Mouse (Mus musculus) limb, embryonic 10.5 days (tissue): ENCODE measurements around the gene Tgtp2. TPM values are rescaled to one million over a fixed set of nuclear protein-coding genes. Genes with fewer than 3 reads are reported as not detected.
"Not testable (repeated sequence)": the region's sequence is repeated elsewhere in the genome, so short reads cannot be mapped to it uniquely, and the experiment has no call there.

Source experiments
- DNase-seq: peaks from one replicate; pipeline ENCODE4 v3.0.0-alpha.2; 2017; ENCODE audit warnings: low spot score
- H3K27ac ChIP-seq: fragments of 300-500 bp; sonication (generic); 2 replicates; pipeline ENCODE4 v1.5.1; 2016; ENCODE audit warnings: mild to moderate bottlenecking
- H3K27me3 ChIP-seq: fragments of 300-500 bp; sonication (generic); 2 replicates; pipeline ENCODE4 v1.6.1; 2016; ENCODE audit warnings: low read depth, mild to moderate bottlenecking; ENCODE audit not compliant: poor library complexity, severe bottlenecking
- H3K36me3 ChIP-seq: fragments of 300-500 bp; sonication (generic); 2 replicates; pipeline ENCODE4 v1.6.1; 2016; ENCODE audit warnings: mild to moderate bottlenecking, moderate library complexity
- H3K4me1 ChIP-seq: fragments of 300-500 bp; sonication (generic); 2 replicates; pipeline ENCODE4 v1.6.1; 2016
- H3K4me3 ChIP-seq: fragments of 300-500 bp; sonication (generic); 2 replicates; pipeline ENCODE4 v1.5.1; 2016; ENCODE audit warnings: mild to moderate bottlenecking, moderate library complexity
- H3K9me3 ChIP-seq: fragments of 300-500 bp; sonication (generic); replicated peaks from 2 replicates; pipeline ENCODE4 v1.6.1; 2016; ENCODE audit warnings: mild to moderate bottlenecking
- WGBS: fragments of 180-500 bp; shearing (Covaris S2); methylation state at CpG from one replicate; pipeline ENCODE4 v1.1.7; 2016; 5-methylcytosine and 5-hydroxymethylcytosine counted together
- polyA plus RNA-seq: library from polyadenylated mRNA; unstranded; fragments of >200 nt; fragmentation: Nextera tagmentation; extraction: Ambion mirVana; gene quantifications from 2 replicates; pipeline ENCODE4 v1.2.1, GENCODE M21; 2016

The Tgtp2 gene
- polyA plus RNA-seq, 1 experiment from 2014 or later, result not detected

GRCm38 (mm10) chr11:49080636-49081035 lies 16.6 kb upstream of the Tgtp2 start:
- Histone ChIP-seq H3K9me3 (no peaks in the 10 kb centered on the region), H3K4me1 (no peaks in the 10 kb centered on the region), H3K36me3 (no peaks in the 10 kb centered on the region), H3K27ac (no peak overlapping the region), H3K4me3 (no peak overlapping the region), H3K27me3 (no peaks in the 10 kb centered on the region)
- 72% methylated on average over 1 of the region's 1 CpGs for WGBS
- no peak for DNase-seq

- no peaks in the 10 kb centered on the region for H3K27me3 ChIP-seq
- H3K36me3 ChIP-seq, result no peaks in the 10 kb centered on the region
- no peak for DNase-seq
- WGBS, result 89% methylated on average over 3 of the region's 3 CpGs
- H3K4me1 ChIP-seq, result no peaks in the 10 kb centered on the region
- H3K9me3 ChIP-seq, result no peaks in the 10 kb centered on the region
- H3K27ac ChIP-seq, result no peak overlapping the region
- no peak overlapping the region for H3K4me3 ChIP-seq
These were observed 14.7 kb upstream of the Tgtp2 start for GRCm38 (mm10) chr11:49078719-49079118.

GRCm38 (mm10) chr11:49077012-49077411 lies 13.0 kb upstream of the Tgtp2 start:
- Histone ChIP-seq H3K4me3 (no peak overlapping the region), H3K27ac (no peak overlapping the region), H3K36me3 (no peaks in the 10 kb centered on the region), H3K9me3 (no peaks in the 10 kb centered on the region), H3K4me1 (no peaks in the 10 kb centered on the region), H3K27me3 (no peaks in the 10 kb centered on the region)
- no peak for DNase-seq
- 85% methylated on average over 1 of the region's 1 CpGs for WGBS

- 78% methylated on average over 6 of the region's 6 CpGs for WGBS
- H3K4me1 ChIP-seq, H3K4me3 ChIP-seq, H3K27me3 ChIP-seq, H3K27ac ChIP-seq, H3K9me3 ChIP-seq, DNase-seq, H3K36me3 ChIP-seq: not testable (repeated sequence)
These were observed 12.2 kb upstream of the Tgtp2 start, which contains the start of gene Ifi47 for GRCm38 (mm10) chr11:49076001-49076757. TSS of gene Ifi47 (plus strand) at chr11:49076587.

- no peaks in the 10 kb centered on the region for H3K27me3 ChIP-seq
- H3K4me3 ChIP-seq, result no peak overlapping the region
- WGBS, result 91% methylated on average over 1 of the region's 1 CpGs
- H3K27ac ChIP-seq, result no peak overlapping the region
- H3K36me3 ChIP-seq, result no peaks in the 10 kb centered on the region
- no peaks in the 10 kb centered on the region for H3K9me3 ChIP-seq
- no peak for DNase-seq
- no peaks in the 10 kb centered on the region for H3K4me1 ChIP-seq
These were observed 4.4 kb upstream of the Tgtp2 start for GRCm38 (mm10) chr11:49068358-49068757.

GRCm38 (mm10) chr11:49061865-49062264 lies 2.1 kb downstream of the Tgtp2 start:
- H3K36me3 ChIP-seq, H3K4me1 ChIP-seq, H3K4me3 ChIP-seq, DNase-seq, H3K9me3 ChIP-seq, H3K27ac ChIP-seq, H3K27me3 ChIP-seq: not testable (repeated sequence)
- 63% methylated on average over 2 of the region's 2 CpGs for WGBS

- H3K4me3 ChIP-seq, H3K27me3 ChIP-seq, H3K9me3 ChIP-seq, H3K27ac ChIP-seq, H3K4me1 ChIP-seq, H3K36me3 ChIP-seq, DNase-seq: not testable (repeated sequence)
- WGBS, result 85% methylated on average over 2 of the region's 3 CpGs
These were observed 3.9 kb downstream of the Tgtp2 start for GRCm38 (mm10) chr11:49060061-49060460.

GRCm38 (mm10) chr11:49051894-49052293 lies 12.1 kb downstream of the Tgtp2 start:
- not testable (repeated sequence) for DNase-seq, H3K27me3 ChIP-seq, H3K9me3 ChIP-seq, H3K27ac ChIP-seq, H3K4me3 ChIP-seq, H3K4me1 ChIP-seq, H3K36me3 ChIP-seq
- WGBS, result no CpG with 5 or more reads among the region's 5 CpGs

- not testable (repeated sequence) for H3K9me3 ChIP-seq, H3K4me3 ChIP-seq, DNase-seq, H3K36me3 ChIP-seq, H3K27ac ChIP-seq, H3K4me1 ChIP-seq, H3K27me3 ChIP-seq
- 80% methylated on average over 1 of the region's 6 CpGs for WGBS
These were observed 12.7 kb downstream of the Tgtp2 start, which contains the start of gene 9930111J21Rik2 for GRCm38 (mm10) chr11:49051093-49051891. TSS of gene 9930111J21Rik2 (minus strand) at chr11:49051242.

GRCm38 (mm10) chr11:49050064-49050463 lies 13.9 kb downstream of the Tgtp2 start:
- not testable (repeated sequence) for H3K27ac ChIP-seq, DNase-seq, H3K9me3 ChIP-seq, H3K4me1 ChIP-seq, H3K36me3 ChIP-seq, H3K27me3 ChIP-seq, H3K4me3 ChIP-seq

- not testable (repeated sequence) for H3K9me3 ChIP-seq, DNase-seq, H3K27me3 ChIP-seq, H3K27ac ChIP-seq, H3K4me3 ChIP-seq, H3K4me1 ChIP-seq, H3K36me3 ChIP-seq
These were observed 51.9 kb downstream of the Tgtp2 start for GRCm38 (mm10) chr11:49012074-49012473.
